ENCODE assay signal across 11 mouse cellular contexts in the genomic region with DNA sequence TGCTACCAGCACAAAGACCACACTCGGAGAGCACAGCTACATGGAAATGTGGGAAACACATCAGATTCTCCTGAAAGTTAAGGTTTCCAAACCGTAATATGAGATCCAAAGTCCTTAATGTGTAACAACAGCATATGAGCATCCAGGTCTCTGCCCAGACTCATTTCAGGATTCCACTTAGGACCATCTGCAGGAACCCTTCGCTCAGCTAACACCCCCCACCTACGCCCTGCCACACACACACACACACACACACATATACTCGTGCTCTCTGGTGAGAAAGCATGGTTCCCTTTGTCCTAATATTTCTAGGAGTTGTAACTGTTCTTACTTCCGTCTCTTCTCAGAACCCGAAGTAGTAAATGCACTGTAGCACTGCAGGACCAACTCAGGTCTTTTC.
A peak's percentile ranks its signal among the peaks of the same experiment; 100 is the strongest.
DNase-seq lines count a peak whose midpoint lies in the region; ATAC-seq and TF ChIP-seq lines count a peak whose summit lies in the region.
"Had no signal": no experiment of that assay in that cellular context is flagged by ENCODE, and none has a peak within 500 bp of the region (broad histone marks: within the 10 kb centered on the region; RNA-seq: fewer than 3 reads in every experiment).

No protein-coding gene starts in this region.

- no peak for ATAC-seq in forebrain, embryonic 15.5 days (replicated peaks)
- no peak for ATAC-seq in forebrain, embryonic 13.5 days
- ATAC-seq in embryonic facial prominence, embryonic 12.5 days (ENCODE audit: insufficient number of reproducible peaks, insufficient read depth, low FRiP score, low TSS enrichment): no peak
- peak; percentile 55; the same call in 1 of the 2 replicates for ATAC-seq in limb, embryonic 13.5 days (ENCODE audit: low FRiP score, low read depth)
- ATAC-seq: hindbrain, embryonic 16.5 days had no signal

- DNase-seq in kidney, adult 2 months: no peak
- no peak for DNase-seq in kidney, adult 18-20 months
- DNase-seq in yolk sac, embryonic 10.5 days (ENCODE audit: low spot score): no peak
- no peak for DNase-seq in spleen, postnatal 36 days (ENCODE audit: low spot score in 2 of 2)
- DNase-seq: adrenal gland, postnatal 14 days; right cerebral cortex, postnatal 4 days had no signal

- no peak for TF ChIP-seq POLR2A in kidney, adult 2 months (IDR thresholded peaks at IDR 0.05; ENCODE audit: low read depth, low read length)

- TF ChIP-seq CTCF in kidney, adult 2 months (conservative IDR thresholded peaks at IDR 0.05; ENCODE audit: insufficient read depth, insufficient read length, low read depth, low read length): no peak

- peaks cover 77% of the 10 kb centered on the region for H3K4me1 ChIP-seq in forebrain, embryonic 15.5 days
- peaks cover 72% of the 10 kb centered on the region for H3K4me1 ChIP-seq in forebrain, embryonic 13.5 days
- peaks cover 23% of the 10 kb centered on the region for H3K4me1 ChIP-seq in kidney, adult 2 months (ENCODE audit: control insufficient read depth, insufficient read depth, low read length)
- H3K4me1 ChIP-seq in embryonic facial prominence, embryonic 12.5 days: peaks cover 33% of the 10 kb centered on the region; the same call in 1 of the 2 replicates
- H3K4me1 ChIP-seq in limb, embryonic 13.5 days: peaks cover 58% of the 10 kb centered on the region

- H3K9ac ChIP-seq in forebrain, embryonic 15.5 days (replicated peaks): no peak overlapping the region
- H3K9ac ChIP-seq in forebrain, embryonic 13.5 days: no peak overlapping the region
- H3K9ac ChIP-seq in embryonic facial prominence, embryonic 12.5 days: no peak overlapping the region
- no peak overlapping the region for H3K9ac ChIP-seq in limb, embryonic 13.5 days

- H3K27ac ChIP-seq in forebrain, embryonic 15.5 days (replicated peaks): 0 out of 2 replicates have a peak overlapping the region, but pooled peaks have one; percentile 25
- no peak overlapping the region for H3K27ac ChIP-seq in forebrain, embryonic 13.5 days
- peak overlapping the region; percentile 76 for H3K27ac ChIP-seq in kidney, adult 2 months (ENCODE audit: insufficient read depth, low read depth, low read length)
- H3K27ac ChIP-seq in embryonic facial prominence, embryonic 12.5 days: peak overlapping the region; percentile 41; the same call in 1 of the 2 replicates
- H3K27ac ChIP-seq in limb, embryonic 13.5 days: peak overlapping the region; percentile 39; the same call in 1 of the 2 replicates

- no peaks in the 10 kb centered on the region for H3K9me3 ChIP-seq in forebrain, embryonic 15.5 days
- H3K9me3 ChIP-seq in forebrain, embryonic 13.5 days (replicated peaks): no peaks in the 10 kb centered on the region
- no peaks in the 10 kb centered on the region for H3K9me3 ChIP-seq in embryonic facial prominence, embryonic 12.5 days
- no peaks in the 10 kb centered on the region for H3K9me3 ChIP-seq in limb, embryonic 13.5 days

- 70% methylated on average over 7 of the region's 7 CpGs for WGBS in forebrain, embryonic 15.5 days
- 75% methylated on average over 7 of the region's 7 CpGs for WGBS in forebrain, embryonic 13.5 days
- 65% methylated on average over 7 of the region's 7 CpGs for WGBS in kidney, adult 2 months
- WGBS in embryonic facial prominence, embryonic 12.5 days: 70% methylated on average over 7 of the region's 7 CpGs
- WGBS in limb, embryonic 13.5 days: 53% methylated on average over 7 of the region's 7 CpGs

- no peak overlapping the region for H3K4me2 ChIP-seq in forebrain, embryonic 15.5 days (replicated peaks)
- no peak overlapping the region for H3K4me2 ChIP-seq in forebrain, embryonic 13.5 days
- no peak overlapping the region for H3K4me2 ChIP-seq in embryonic facial prominence, embryonic 12.5 days (replicated peaks)
- H3K4me2 ChIP-seq in limb, embryonic 13.5 days (replicated peaks): peak overlapping the region; percentile 9; the same call in 1 of the 2 replicates

- no peaks in the 10 kb centered on the region for H3K36me3 ChIP-seq in forebrain, embryonic 15.5 days
- no peaks in the 10 kb centered on the region for H3K36me3 ChIP-seq in forebrain, embryonic 13.5 days (ENCODE audit: poor library complexity, severe bottlenecking)
- H3K36me3 ChIP-seq in kidney, adult 2 months (ENCODE audit: control insufficient read depth, insufficient read depth, low read length): no peaks in the 10 kb centered on the region
- H3K36me3 ChIP-seq in embryonic facial prominence, embryonic 12.5 days: no peaks in the 10 kb centered on the region
- H3K36me3 ChIP-seq in limb, embryonic 13.5 days: no peaks in the 10 kb centered on the region

- H3K27me3 ChIP-seq in forebrain, embryonic 15.5 days: no peaks in the 10 kb centered on the region
- H3K27me3 ChIP-seq in forebrain, embryonic 13.5 days: no peaks in the 10 kb centered on the region
- no peaks in the 10 kb centered on the region for H3K27me3 ChIP-seq in kidney, adult 2 months (replicated peaks; ENCODE audit: control insufficient read depth, insufficient read depth, low read length)
- no peaks in the 10 kb centered on the region for H3K27me3 ChIP-seq in embryonic facial prominence, embryonic 12.5 days
- H3K27me3 ChIP-seq in limb, embryonic 13.5 days: no peaks in the 10 kb centered on the region

- no peak overlapping the region for H3K4me3 ChIP-seq in forebrain, embryonic 15.5 days
- no peak overlapping the region for H3K4me3 ChIP-seq in forebrain, embryonic 13.5 days
- no peak overlapping the region for H3K4me3 ChIP-seq in kidney, adult 2 months (ENCODE audit: insufficient read depth, low read depth, low read length)
- no peak overlapping the region for H3K4me3 ChIP-seq in embryonic facial prominence, embryonic 12.5 days
- H3K4me3 ChIP-seq in limb, embryonic 13.5 days: no peak overlapping the region
